Mouse (Mus musculus): ENCODE measurements at regions not wholly inside any gene's neighbourhood (a gene's known extent, or its start where the extent isn't known, plus 50 kb on each side); places are given as distances from the start of the nearest gene placed in this dataset.
"Not testable (repeated sequence)": the region's sequence is repeated elsewhere in the genome, so short reads cannot be mapped to it uniquely, and the experiment has no call there.

DNA sequence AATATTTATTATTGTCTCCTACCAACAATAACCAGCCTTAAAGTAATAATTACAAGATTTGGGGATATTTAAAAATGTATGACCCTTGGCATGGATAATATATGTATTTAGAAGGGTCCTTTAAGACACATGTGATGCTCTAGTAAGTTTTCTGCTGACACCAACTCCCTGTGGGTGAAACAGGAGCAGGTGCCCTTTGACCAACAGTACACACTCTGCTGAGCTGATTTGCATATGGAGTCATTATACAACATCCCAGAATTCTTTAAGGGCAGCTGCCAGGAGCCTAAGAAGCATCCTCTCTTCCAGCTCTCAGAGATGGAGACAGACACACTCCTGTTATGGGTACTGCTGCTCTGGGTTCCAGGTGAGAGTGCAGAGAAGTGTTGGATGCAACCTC lies 274.1 kb downstream of the Rpia start:
- H3K27me3 ChIP-seq (ENCODE audit: control insufficient read depth, insufficient read depth, low read length): no peaks in the 10 kb centered on the region
- no peak overlapping the region for H3K4me2 ChIP-seq (replicated peaks; ENCODE audit: low read depth, low read length, severe bottlenecking)
- no peak for TF ChIP-seq POLR2A (IDR thresholded peaks at IDR 0.05; ENCODE audit: borderline replicate concordance, extremely low read depth, insufficient read depth, insufficient read length)
- H3K36me3 ChIP-seq (ENCODE audit: control insufficient read depth, insufficient read depth, low read length): no peaks in the 10 kb centered on the region
- H3K4me3 ChIP-seq (replicated peaks; ENCODE audit: low read length): no peak overlapping the region
- H3K27ac ChIP-seq (replicated peaks; ENCODE audit: low read depth, low read length): no peak overlapping the region
- no peaks in the 10 kb centered on the region for H3K4me1 ChIP-seq (ENCODE audit: control insufficient read depth, insufficient read depth, low read length)
- DNase-seq (ENCODE audit: low spot score): no peak
- no peaks in the 10 kb centered on the region for H3K9me3 ChIP-seq (ENCODE audit: control insufficient read depth, low read length)
- H3K9ac ChIP-seq (ENCODE audit: low read depth, low read length, severe bottlenecking): no peak overlapping the region
- ATAC-seq (ENCODE audit: low FRiP score, low read depth): no peak

DNA sequence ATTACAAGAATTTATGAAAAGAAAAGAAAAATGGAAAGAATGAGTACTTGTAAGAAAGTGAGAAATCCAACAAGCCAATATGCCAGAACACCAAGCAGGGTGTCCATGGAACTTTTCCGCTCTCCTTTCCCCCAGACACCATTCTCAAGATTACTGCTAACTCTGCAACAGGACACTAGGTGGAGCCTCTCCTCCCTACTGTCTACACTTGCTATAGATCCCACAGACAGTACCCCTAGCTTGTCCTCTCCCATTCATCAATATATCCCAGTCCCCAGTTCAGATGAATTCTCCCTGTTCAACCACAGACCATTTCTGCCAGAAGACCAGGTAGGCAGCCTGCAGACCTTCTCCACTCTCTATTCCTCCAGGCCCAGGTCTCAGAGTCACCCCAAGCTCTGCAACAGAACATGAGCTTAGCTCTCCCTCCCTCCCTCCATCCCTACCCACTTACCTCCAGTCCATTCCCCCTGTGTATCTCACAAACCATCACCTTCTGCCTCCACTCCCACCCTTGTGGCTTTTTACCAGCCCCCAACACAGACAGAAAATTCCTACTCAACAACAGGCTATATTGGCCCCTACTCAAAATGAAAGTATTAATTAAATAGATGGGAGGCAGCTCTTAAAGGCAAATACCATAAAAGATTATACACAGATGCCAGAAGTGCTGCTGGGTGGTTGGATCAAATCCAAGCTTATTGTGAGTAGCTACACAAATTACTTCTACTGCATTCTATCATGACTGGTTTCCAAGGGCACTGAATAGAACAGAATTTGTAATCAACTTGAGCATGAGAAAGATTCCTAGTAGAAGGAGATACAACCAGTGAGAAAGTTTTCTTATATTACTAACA lies 323.2 kb downstream of the Rpia start:
- Histone ChIP-seq H3K4me2 (replicated peaks; ENCODE audit: low read depth, low read length, severe bottlenecking) (no peak overlapping the region), H3K4me1 (ENCODE audit: control insufficient read depth, insufficient read depth, low read length) (no peaks in the 10 kb centered on the region), H3K9me3 (ENCODE audit: control insufficient read depth, low read length) (no peaks in the 10 kb centered on the region), H3K36me3 (ENCODE audit: control insufficient read depth, insufficient read depth, low read length) (no peaks in the 10 kb centered on the region), H3K27me3 (ENCODE audit: control insufficient read depth, insufficient read depth, low read length) (no peaks in the 10 kb centered on the region), H3K27ac (replicated peaks; ENCODE audit: low read depth, low read length) (no peak overlapping the region), H3K4me3 (replicated peaks; ENCODE audit: low read length) (no peak overlapping the region), H3K9ac (ENCODE audit: low read depth, low read length, severe bottlenecking) (no peak overlapping the region)
- no peak for TF ChIP-seq POLR2A (IDR thresholded peaks at IDR 0.05; ENCODE audit: borderline replicate concordance, extremely low read depth, insufficient read depth, insufficient read length)
- DNase-seq (ENCODE audit: low spot score) (no peak), ATAC-seq (ENCODE audit: low FRiP score, low read depth) (no peak)
- WGBS: 61% methylated on average over 1 of the region's 1 CpGs

DNA sequence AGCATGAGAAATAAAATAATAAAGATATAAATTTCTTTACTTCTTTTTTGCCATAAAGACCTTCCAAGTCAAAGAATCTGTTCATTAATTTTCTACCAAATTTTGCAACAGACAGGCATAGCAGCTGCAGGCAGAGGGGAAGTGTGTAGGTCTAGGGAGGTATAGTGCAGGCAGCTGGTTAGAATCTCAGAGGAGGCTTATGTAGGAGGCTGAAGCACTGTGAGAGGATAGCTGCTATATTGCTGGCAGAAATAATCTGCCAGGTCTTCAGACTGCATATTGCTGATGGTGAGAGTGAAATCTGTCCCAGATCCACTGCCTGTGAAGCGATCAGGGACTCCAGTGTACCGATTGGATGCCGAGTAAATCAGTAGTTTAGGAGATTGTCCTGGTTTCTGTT lies 334.8 kb downstream of the Rpia start:
- H3K36me3 ChIP-seq (ENCODE audit: control insufficient read depth, insufficient read depth, low read length): no peaks in the 10 kb centered on the region
- no peaks in the 10 kb centered on the region for H3K27me3 ChIP-seq (ENCODE audit: control insufficient read depth, insufficient read depth, low read length)
- 72% methylated on average over 3 of the region's 3 CpGs for WGBS
- no peak overlapping the region for H3K4me3 ChIP-seq (replicated peaks; ENCODE audit: low read length)
- H3K4me2 ChIP-seq (replicated peaks; ENCODE audit: low read depth, low read length, severe bottlenecking): no peak overlapping the region
- H3K4me1 ChIP-seq (ENCODE audit: control insufficient read depth, insufficient read depth, low read length): no peaks in the 10 kb centered on the region
- no peak overlapping the region for H3K9ac ChIP-seq (ENCODE audit: low read depth, low read length, severe bottlenecking)
- H3K9me3 ChIP-seq (ENCODE audit: control insufficient read depth, low read length): no peaks in the 10 kb centered on the region
- TF ChIP-seq POLR2A (IDR thresholded peaks at IDR 0.05; ENCODE audit: borderline replicate concordance, extremely low read depth, insufficient read depth, insufficient read length): no peak
- H3K27ac ChIP-seq (replicated peaks; ENCODE audit: low read depth, low read length): no peak overlapping the region
- DNase-seq (ENCODE audit: low spot score) (no peak), ATAC-seq (ENCODE audit: low FRiP score, low read depth) (no peak)

DNA sequence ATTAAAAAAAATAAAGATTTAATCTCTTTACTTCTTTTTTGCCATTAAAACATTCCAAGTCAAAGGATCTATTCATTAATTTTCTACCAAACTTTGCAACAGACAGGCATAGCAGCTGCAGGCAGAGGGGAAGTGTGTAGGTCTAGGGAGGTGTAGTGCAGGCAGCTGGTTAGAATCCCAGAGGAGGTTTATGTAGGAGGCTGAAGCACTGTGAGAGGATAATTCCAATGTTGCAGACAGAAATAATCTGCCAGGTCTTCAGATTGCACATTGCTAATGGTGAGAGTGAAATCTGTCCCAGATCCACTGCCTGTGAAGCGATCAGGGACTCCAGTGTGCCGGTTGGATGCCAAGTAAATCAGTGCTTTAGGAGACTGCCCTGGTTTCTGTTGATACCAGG lies 357.3 kb downstream of the Rpia start:
- not testable (repeated sequence) for DNase-seq (ENCODE audit: low spot score); H3K27ac ChIP-seq (replicated peaks; ENCODE audit: low read depth, low read length); H3K27me3 ChIP-seq (ENCODE audit: control insufficient read depth, insufficient read depth, low read length); H3K4me3 ChIP-seq (replicated peaks; ENCODE audit: low read length); H3K9me3 ChIP-seq (ENCODE audit: control insufficient read depth, low read length); H3K4me2 ChIP-seq (replicated peaks; ENCODE audit: low read depth, low read length, severe bottlenecking); H3K36me3 ChIP-seq (ENCODE audit: control insufficient read depth, insufficient read depth, low read length); H3K4me1 ChIP-seq (ENCODE audit: control insufficient read depth, insufficient read depth, low read length); H3K9ac ChIP-seq (ENCODE audit: low read depth, low read length, severe bottlenecking); ATAC-seq (ENCODE audit: low FRiP score, low read depth)
- 78% methylated on average over 2 of the region's 2 CpGs for WGBS

DNA sequence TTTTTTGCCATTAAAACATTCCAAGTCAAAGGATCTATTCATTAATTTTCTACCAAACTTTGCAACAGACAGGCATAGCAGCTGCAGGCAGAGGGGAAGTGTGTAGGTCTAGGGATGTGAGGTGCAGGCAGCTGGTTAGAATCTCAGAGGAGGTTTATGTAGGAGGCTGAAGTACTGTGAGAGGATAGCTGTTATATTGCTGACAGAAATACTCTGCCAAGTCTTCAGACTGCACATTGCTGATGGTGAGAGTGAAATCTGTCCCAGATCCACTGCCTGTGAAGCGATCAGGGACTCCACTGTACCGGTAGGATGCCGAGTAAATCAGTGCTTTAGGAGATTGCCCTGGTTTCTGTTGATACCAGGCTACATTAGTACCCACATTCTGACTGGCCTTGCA lies 385.7 kb downstream of the Rpia start:
- not testable (repeated sequence) for DNase-seq (ENCODE audit: low spot score); H3K36me3 ChIP-seq (ENCODE audit: control insufficient read depth, insufficient read depth, low read length); H3K9ac ChIP-seq (ENCODE audit: low read depth, low read length, severe bottlenecking); H3K9me3 ChIP-seq (ENCODE audit: control insufficient read depth, low read length); H3K4me2 ChIP-seq (replicated peaks; ENCODE audit: low read depth, low read length, severe bottlenecking); H3K27me3 ChIP-seq (ENCODE audit: control insufficient read depth, insufficient read depth, low read length); ATAC-seq (ENCODE audit: low FRiP score, low read depth); H3K4me1 ChIP-seq (ENCODE audit: control insufficient read depth, insufficient read depth, low read length); H3K27ac ChIP-seq (replicated peaks; ENCODE audit: low read depth, low read length); H3K4me3 ChIP-seq (replicated peaks; ENCODE audit: low read length)
- WGBS: 81% methylated on average over 3 of the region's 3 CpGs

DNA sequence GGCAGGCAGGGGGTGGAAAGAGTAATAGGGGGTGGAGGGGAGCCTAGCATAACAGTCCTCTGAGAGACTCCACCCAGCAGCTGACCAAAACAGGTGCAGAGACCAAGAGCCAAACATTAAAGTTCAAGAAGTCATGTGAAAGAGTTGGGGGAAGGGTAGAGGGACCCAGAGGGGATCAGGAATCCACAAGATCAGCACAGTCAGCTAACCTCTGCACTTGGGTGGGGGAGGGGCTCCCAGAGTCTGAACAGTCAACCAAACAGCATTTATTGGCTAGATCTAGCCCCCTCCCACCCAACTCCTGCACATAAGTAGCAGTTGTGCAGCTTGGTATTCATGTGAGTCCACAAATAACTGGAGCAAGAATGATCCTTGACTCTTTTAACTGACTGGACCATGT lies 402.2 kb downstream of the Rpia start:
- not testable (repeated sequence) for H3K4me3 ChIP-seq (replicated peaks; ENCODE audit: low read length); ATAC-seq (ENCODE audit: low FRiP score, low read depth); H3K4me2 ChIP-seq (replicated peaks; ENCODE audit: low read depth, low read length, severe bottlenecking); H3K4me1 ChIP-seq (ENCODE audit: control insufficient read depth, insufficient read depth, low read length); H3K36me3 ChIP-seq (ENCODE audit: control insufficient read depth, insufficient read depth, low read length); H3K27me3 ChIP-seq (ENCODE audit: control insufficient read depth, insufficient read depth, low read length); H3K27ac ChIP-seq (replicated peaks; ENCODE audit: low read depth, low read length); H3K9ac ChIP-seq (ENCODE audit: low read depth, low read length, severe bottlenecking); H3K9me3 ChIP-seq (ENCODE audit: control insufficient read depth, low read length); DNase-seq (ENCODE audit: low spot score)

DNA sequence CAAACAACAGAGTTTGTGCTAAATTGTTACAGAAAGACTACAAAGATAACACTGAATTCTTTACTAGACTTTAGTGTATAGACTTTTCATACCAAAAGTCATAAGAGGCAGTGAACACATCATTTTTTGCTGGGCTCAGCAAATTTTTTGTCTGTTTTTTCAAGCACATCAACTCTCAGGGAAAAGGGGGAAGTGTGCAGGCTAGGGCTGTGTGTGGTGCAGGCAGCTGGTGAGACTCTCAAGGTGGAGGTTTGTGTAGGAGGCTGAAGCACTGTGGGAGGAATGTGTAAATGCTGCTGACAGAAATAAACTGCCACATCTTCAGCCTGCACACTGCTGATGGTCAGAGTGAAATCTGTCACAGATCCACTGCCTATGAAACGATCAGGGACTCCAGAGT lies 405.6 kb downstream of the Rpia start:
- H3K4me2 ChIP-seq (replicated peaks; ENCODE audit: low read depth, low read length, severe bottlenecking); H3K9ac ChIP-seq (ENCODE audit: low read depth, low read length, severe bottlenecking); H3K36me3 ChIP-seq (ENCODE audit: control insufficient read depth, insufficient read depth, low read length); H3K9me3 ChIP-seq (ENCODE audit: control insufficient read depth, low read length); DNase-seq (ENCODE audit: low spot score); ATAC-seq (ENCODE audit: low FRiP score, low read depth); H3K4me1 ChIP-seq (ENCODE audit: control insufficient read depth, insufficient read depth, low read length); H3K4me3 ChIP-seq (replicated peaks; ENCODE audit: low read length); H3K27me3 ChIP-seq (ENCODE audit: control insufficient read depth, insufficient read depth, low read length); H3K27ac ChIP-seq (replicated peaks; ENCODE audit: low read depth, low read length): not testable (repeated sequence)
- no CpG with 5 or more reads among the region's 1 CpGs for WGBS

DNA sequence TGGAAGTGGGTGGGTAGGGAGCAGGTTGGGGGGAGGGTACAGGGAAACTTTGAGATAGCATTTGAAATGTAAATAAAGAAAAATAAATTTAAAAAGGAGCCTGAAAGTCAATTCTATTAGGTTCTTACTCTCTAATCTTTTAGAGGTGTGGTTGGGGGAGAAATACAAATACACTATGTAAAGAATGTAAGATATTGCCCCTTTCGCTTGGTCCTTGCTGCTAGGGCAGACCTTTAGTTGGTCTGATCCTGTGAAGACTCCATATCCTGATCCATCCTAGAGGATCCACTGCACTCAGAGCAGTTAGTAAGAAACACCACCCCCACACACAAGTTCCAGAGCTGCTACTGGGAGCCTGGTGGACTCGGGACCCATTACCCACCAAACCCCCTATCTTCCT lies 412.7 kb downstream of the Rpia start:
- not testable (repeated sequence) for H3K9me3 ChIP-seq (ENCODE audit: control insufficient read depth, low read length); H3K9ac ChIP-seq (ENCODE audit: low read depth, low read length, severe bottlenecking); ATAC-seq (ENCODE audit: low FRiP score, low read depth); DNase-seq (ENCODE audit: low spot score); H3K4me1 ChIP-seq (ENCODE audit: control insufficient read depth, insufficient read depth, low read length); H3K36me3 ChIP-seq (ENCODE audit: control insufficient read depth, insufficient read depth, low read length); H3K4me2 ChIP-seq (replicated peaks; ENCODE audit: low read depth, low read length, severe bottlenecking); H3K4me3 ChIP-seq (replicated peaks; ENCODE audit: low read length); H3K27me3 ChIP-seq (ENCODE audit: control insufficient read depth, insufficient read depth, low read length); H3K27ac ChIP-seq (replicated peaks; ENCODE audit: low read depth, low read length)
- 90% methylated on average over 2 of the region's 2 CpGs for WGBS

Data from limb, embryonic 14.5 days (tissue).